Mouse (Mus musculus) liver, embryonic 13.5 days (tissue): Measurements from ENCODE around the gene Gm28042. TPM values are rescaled to one million over a fixed set of nuclear protein-coding genes. Genes with fewer than 3 reads are reported as not detected.

Experiments used
- ATAC-seq: fragments of 200-750 bp; cut with Nextera tagmentation; 2 replicates; pipeline ENCODE4 v1.8.0; 2017; ENCODE audit warnings: low read depth, mild to moderate bottlenecking, moderate number of reproducible peaks, moderate library complexity
- DNase-seq: peaks from one replicate; pipeline ENCODE4 v3.0.0; 2022
- H3K27ac ChIP-seq: fragments of 300-500 bp; sonication (generic); 2 replicates; pipeline ENCODE4 v1.5.1; 2015; ENCODE audit warnings: moderate library complexity, mild to moderate bottlenecking, inconsistent platforms
- H3K27me3 ChIP-seq: fragments of 300-500 bp; sonication (generic); 2 replicates; pipeline ENCODE4 v1.6.1; 2015; ENCODE audit warnings: mild to moderate bottlenecking, inconsistent platforms
- H3K36me3 ChIP-seq: fragments of 300-500 bp; sonication (generic); 2 replicates; pipeline ENCODE4 v1.6.1; 2015; ENCODE audit warnings: mild to moderate bottlenecking, inconsistent platforms
- H3K4me1 ChIP-seq: fragments of 300-500 bp; sonication (generic); replicated peaks from 2 replicates; pipeline ENCODE4 v1.6.1; 2015; ENCODE audit warnings: inconsistent platforms
- H3K4me2 ChIP-seq: fragments of 300-500 bp; sonication (generic); 2 replicates; pipeline ENCODE4 v1.6.1; 2015; ENCODE audit warnings: inconsistent platforms, mild to moderate bottlenecking, moderate library complexity
- H3K4me3 ChIP-seq: fragments of 300-500 bp; sonication (generic); replicated peaks from 2 replicates; pipeline ENCODE4 v1.5.1; 2015; ENCODE audit warnings: mild to moderate bottlenecking, inconsistent platforms
- H3K9ac ChIP-seq: fragments of 300-500 bp; sonication (generic); 2 replicates; pipeline ENCODE4 v1.6.1; 2015; ENCODE audit warnings: mild to moderate bottlenecking, inconsistent platforms
- H3K9me3 ChIP-seq: fragments of 300-500 bp; sonication (generic); replicated peaks from 2 replicates; pipeline ENCODE4 v1.6.1; 2016; ENCODE audit warnings: inconsistent platforms
- WGBS: fragments of 180-500 bp; shearing (Covaris S2); methylation state at CpG from one replicate; pipeline ENCODE4 v1.1.7; 2015; ENCODE audit not compliant: insufficient replicate concordance; 5-methylcytosine and 5-hydroxymethylcytosine counted together
- polyA plus RNA-seq: library from polyadenylated mRNA; unstranded; fragments of >200 nt; fragmentation: Nextera tagmentation; extraction: Ambion mirVana; gene quantifications from 2 replicates; pipeline ENCODE4 v1.2.1, GENCODE M21; 2015

The Gm28042 gene
- polyA plus RNA-seq, 1 experiment from 2014 or later = 0.35 TPM

DNA sequence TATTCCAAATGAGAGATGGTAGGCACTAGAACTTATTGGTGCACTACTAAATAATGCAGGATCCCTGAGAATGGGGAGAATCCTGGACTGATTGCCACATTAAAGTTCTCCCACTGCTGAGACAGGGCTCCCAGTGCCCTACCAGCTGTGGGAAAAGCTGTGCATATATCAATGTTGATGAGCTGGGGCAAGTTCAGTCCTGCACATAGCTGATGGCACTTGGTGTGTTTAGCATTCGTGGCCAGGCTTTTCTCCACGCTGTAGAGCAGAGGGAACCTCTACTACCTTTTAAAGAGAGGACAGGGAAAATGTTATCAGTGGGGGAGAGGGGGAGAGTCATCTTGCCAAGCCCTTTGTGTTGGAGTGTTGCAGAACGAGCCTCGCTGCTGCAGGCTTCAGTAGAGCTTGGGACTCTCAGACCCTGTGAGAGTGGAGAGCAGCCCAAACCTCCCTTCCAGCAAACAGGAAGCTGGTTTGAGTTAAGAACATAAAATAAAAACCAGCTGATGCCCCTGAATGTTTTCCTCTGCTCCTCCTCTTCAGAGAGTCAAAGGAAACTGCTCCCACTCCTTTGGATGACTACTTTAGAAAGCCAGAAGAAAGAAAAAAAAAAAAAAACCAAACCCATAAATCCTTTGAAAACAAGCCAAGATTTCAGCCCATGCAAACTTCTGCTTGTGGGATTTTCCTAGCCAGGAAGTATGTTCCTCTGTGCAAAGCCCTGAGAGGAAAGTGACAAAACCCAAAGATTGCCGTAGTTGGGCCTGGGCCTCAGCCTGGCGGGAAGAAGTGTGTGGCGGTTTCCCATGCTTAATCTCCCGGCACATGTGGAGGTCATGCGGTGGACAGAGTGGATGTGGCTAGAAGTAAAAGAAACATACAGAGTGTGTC is 31.7 kb upstream of the Gm28042 start:
- Histone ChIP-seq H3K4me1 (peaks cover 10% of the 10 kb centered on the region; the same call in 1 of the 2 replicates), H3K27me3 (no peaks in the 10 kb centered on the region), H3K9me3 (no peaks in the 10 kb centered on the region), H3K27ac (0 out of 2 replicates have a peak overlapping the region, but pooled peaks have one; percentile 21), H3K4me2 (no peak overlapping the region), H3K36me3 (no peaks in the 10 kb centered on the region), H3K9ac (no peak overlapping the region), H3K4me3 (no peak overlapping the region)
- no peak for ATAC-seq
- WGBS = 46% methylated on average over 9 of the region's 9 CpGs
- DNase-seq = no peak

DNA sequence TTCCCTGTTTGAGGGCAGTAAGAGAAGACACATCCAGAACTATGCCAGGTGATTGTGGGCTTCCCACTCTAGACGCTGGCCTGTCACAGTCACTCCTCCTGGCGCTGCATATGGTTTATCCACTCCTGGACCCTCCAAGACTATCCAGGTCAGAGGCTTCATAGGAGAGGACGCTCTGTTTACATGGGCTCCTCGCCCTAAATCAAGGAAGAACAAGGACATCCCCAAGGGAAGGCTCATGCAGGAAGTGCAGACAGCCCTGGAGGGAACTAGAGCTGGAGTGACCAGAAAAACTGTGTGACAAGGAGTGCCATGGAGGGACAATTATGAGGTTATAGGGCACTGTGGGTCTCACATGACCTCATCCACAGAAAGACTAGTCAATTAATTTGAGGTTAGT is 29.9 kb upstream of the Gm28042 start:
- H3K4me2 ChIP-seq = no peak overlapping the region
- 67% methylated on average over 4 of the region's 4 CpGs for WGBS
- DNase-seq (no peak), ATAC-seq (no peak)
- H3K4me3 ChIP-seq = no peak overlapping the region
- H3K27me3 ChIP-seq = no peaks in the 10 kb centered on the region
- no peak overlapping the region for H3K27ac ChIP-seq
- H3K4me1 ChIP-seq = peaks cover 18% of the 10 kb centered on the region
- H3K9ac ChIP-seq = no peak overlapping the region
- no peaks in the 10 kb centered on the region for H3K9me3 ChIP-seq
- H3K36me3 ChIP-seq = no peaks in the 10 kb centered on the region

DNA sequence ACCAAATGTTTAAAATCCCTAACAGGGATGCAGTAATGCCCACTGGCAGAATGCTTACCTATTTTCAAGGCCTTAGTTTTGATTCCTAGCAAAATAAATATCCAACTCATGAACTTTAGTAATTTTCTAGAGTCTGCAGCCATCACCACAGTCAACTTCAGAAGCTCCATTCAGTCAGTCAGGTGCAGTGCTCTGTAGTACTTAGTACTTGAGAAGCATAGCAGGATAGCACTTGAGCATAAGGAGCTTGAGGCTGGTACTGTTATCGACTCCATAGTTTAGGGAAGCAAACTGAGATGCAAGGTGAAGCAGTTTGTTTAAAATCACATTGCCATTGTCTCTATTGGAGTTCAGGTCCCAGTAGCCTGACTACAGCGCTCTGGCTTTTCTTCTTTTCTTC is 27.6 kb upstream of the Gm28042 start:
- no peak for DNase-seq
- Histone ChIP-seq H3K9ac (no peak overlapping the region), H3K4me2 (no peak overlapping the region), H3K27ac (no peak overlapping the region), H3K4me3 (no peak overlapping the region), H3K9me3 (no peaks in the 10 kb centered on the region), H3K27me3 (no peaks in the 10 kb centered on the region), H3K36me3 (no peaks in the 10 kb centered on the region), H3K4me1 (peaks cover 17% of the 10 kb centered on the region)
- no peak for ATAC-seq
- WGBS = 75% methylated on average over 2 of the region's 2 CpGs

DNA sequence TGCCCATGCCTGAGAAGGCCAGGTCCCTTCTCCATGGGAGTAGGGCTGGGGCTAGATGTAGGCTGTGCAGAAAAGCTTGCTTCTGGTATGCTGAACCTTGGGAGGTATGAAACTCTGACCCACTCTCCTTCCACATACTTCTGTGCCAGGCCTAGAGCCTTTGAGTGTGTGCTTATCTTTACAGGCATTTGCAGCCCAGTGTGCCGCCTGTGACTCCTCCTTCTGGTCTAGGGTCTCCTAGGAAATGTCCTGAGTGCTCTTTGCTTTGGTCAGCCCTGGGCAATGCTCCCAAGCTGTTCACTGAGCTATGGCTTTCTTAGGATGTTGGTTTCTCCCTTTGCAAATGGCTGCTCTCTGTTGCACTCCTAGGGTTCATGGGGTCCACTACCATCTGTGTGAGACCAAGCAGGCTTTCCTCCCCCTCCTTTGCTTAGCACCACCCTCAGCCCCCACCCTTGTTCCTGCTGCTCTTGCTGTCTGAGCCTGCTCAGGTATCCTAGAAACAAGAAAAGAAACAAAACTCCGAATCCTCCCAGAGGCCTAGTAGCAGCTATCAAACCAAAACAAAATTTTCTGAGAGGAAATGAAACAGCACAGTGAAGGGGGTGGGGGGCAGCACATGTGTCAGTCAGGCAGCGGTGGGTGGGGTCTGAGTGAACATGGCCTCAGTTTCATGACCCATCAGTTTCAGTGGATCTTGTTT is 26.3 kb upstream of the Gm28042 start:
- no peaks in the 10 kb centered on the region for H3K9me3 ChIP-seq
- no peak overlapping the region for H3K9ac ChIP-seq
- H3K4me1 ChIP-seq = peaks cover 9% of the 10 kb centered on the region
- ATAC-seq (0 out of 2 replicates have a peak, but pooled peaks have one; percentile 29), DNase-seq (no peak)
- no peak overlapping the region for H3K27ac ChIP-seq
- no peaks in the 10 kb centered on the region for H3K27me3 ChIP-seq
- no peak overlapping the region for H3K4me3 ChIP-seq
- H3K36me3 ChIP-seq = no peaks in the 10 kb centered on the region
- 35% methylated on average over 3 of the region's 3 CpGs for WGBS
- no peak overlapping the region for H3K4me2 ChIP-seq

DNA sequence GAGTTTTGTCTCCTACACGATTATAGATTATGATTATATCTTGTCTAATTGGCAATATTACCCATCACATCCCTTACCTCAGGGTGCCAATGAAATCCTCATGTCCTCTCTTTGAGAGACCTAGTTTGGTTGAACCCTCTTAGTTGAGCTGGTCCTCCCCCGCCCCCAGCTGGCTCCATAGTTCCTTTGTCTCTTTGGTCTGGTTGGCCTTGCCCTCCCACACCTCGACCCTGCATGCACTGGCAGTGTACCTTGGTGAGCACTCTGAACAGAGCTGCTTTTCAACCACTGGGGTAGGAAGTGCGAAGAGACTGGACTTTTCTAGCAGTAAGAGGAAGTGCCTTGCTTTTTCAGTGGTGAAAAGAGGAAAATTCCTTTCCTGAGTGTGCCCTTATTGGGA is 25.3 kb upstream of the Gm28042 start:
- peaks cover 9% of the 10 kb centered on the region for H3K4me1 ChIP-seq
- no peak overlapping the region for H3K9ac ChIP-seq
- H3K27ac ChIP-seq = no peak overlapping the region
- no peak for DNase-seq
- H3K36me3 ChIP-seq = no peaks in the 10 kb centered on the region
- H3K9me3 ChIP-seq = no peaks in the 10 kb centered on the region
- no peaks in the 10 kb centered on the region for H3K27me3 ChIP-seq
- WGBS = 48% methylated on average over 4 of the region's 4 CpGs
- ATAC-seq = no peak
- no peak overlapping the region for H3K4me2 ChIP-seq
- no peak overlapping the region for H3K4me3 ChIP-seq

DNA sequence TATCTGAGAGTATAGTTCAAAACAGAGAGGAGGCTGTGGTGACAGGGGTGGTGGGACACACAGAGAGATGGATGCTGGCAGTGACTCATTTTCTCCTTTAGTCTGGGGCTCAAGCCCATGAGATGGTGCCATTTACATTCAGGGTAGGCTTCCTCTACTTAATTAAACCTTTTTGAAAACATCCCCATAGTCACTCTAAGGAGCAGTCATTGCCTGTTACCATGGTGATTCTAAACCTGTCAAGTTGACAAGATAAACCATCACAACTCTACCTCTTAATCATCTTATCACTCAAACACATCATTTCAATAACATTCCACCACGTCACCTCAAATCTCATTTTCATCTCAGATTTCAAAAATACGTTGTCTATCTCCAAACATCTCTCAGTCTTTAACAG is 23.3 kb upstream of the Gm28042 start:
- Histone ChIP-seq H3K4me3 (no peak overlapping the region), H3K27ac (no peak overlapping the region), H3K9me3 (no peaks in the 10 kb centered on the region), H3K9ac (no peak overlapping the region), H3K36me3 (no peaks in the 10 kb centered on the region), H3K4me1 (peaks cover 9% of the 10 kb centered on the region), H3K27me3 (no peaks in the 10 kb centered on the region), H3K4me2 (no peak overlapping the region)
- DNase-seq (no peak), ATAC-seq (no peak)
- WGBS = 57% methylated on average over 2 of the region's 2 CpGs

DNA sequence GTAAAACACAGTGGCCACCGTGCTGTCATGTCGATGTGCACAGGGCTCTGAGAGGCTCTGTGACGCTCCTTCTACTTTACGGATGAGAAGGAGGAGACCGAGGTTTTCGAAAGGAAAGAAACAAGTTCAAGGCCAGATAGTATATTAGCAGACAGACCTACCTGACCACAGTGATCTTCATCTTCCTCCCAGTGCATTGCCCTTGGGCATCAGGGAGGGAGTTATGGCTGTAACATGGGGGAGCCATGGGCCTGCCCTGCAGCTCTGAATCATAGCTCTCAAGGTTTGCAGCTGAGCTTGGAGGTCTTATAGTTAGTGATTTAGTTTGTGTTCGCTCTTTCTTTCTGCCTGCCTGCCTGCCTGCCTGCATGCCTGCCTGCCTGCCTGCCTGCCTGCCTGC is 20.6 kb upstream of the Gm28042 start:
- no peak for DNase-seq
- H3K9me3 ChIP-seq = no peaks in the 10 kb centered on the region
- no peak overlapping the region for H3K27ac ChIP-seq
- H3K4me3 ChIP-seq = no peak overlapping the region
- no peaks in the 10 kb centered on the region for H3K36me3 ChIP-seq
- no peaks in the 10 kb centered on the region for H3K4me1 ChIP-seq
- no peak for ATAC-seq
- H3K4me2 ChIP-seq = no peak overlapping the region
- no peak overlapping the region for H3K9ac ChIP-seq
- 92% methylated on average over 7 of the region's 7 CpGs for WGBS
- H3K27me3 ChIP-seq = no peaks in the 10 kb centered on the region

DNA sequence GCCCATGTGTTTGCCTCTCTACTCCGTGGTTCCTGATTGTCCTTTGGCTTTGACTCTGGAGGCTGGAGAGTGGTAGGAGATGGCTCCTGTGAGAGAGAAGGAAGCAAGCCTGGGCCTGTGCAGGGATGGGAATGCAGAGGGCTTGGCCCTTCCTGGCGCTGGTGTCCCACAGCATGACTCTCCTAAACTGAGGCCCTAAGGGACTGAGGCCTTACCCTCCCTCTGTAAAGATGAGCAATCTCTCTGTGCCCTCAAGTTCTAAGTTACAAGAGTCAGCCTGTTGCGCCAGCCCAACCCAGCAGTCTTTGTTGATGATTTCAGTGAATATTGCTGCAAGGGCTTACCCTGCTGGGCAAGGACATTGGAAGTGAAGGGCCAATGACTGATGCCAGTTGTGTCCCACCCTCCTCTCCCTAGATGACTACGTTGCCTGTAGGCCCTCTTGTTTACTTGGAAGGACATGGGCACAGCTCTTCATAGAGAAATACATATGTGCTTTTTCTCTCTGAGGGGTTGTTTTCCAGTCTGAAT is 19.5 kb upstream of the Gm28042 start:
- Histone ChIP-seq H3K4me3 (no peak overlapping the region), H3K27ac (no peak overlapping the region), H3K27me3 (no peaks in the 10 kb centered on the region), H3K9ac (no peak overlapping the region), H3K4me2 (no peak overlapping the region), H3K4me1 (peaks cover 3% of the 10 kb centered on the region), H3K9me3 (no peaks in the 10 kb centered on the region), H3K36me3 (no peaks in the 10 kb centered on the region)
- DNase-seq (no peak), ATAC-seq (no peak)
- 76% methylated on average over 4 of the region's 4 CpGs for WGBS

DNA sequence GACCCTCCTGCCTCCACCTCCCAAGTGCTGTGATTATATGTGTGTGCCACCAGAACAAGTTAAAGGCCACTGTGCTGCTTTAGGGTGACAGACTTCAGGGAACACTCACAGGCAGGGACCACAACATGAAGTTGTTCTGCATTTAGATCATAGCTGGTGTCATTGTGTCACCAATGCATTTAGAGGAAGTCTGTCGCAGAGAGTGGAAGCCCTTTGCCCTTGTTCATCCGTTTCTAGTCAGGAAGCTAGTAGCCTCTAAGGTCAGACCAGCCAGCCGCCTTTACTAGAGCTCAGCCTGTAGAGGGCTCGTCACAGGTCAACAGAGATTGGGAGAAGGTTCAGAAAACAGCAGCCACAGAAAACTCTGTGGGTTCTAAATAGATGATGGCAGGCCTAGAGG is 18.6 kb upstream of the Gm28042 start:
- 17% methylated on average over 4 of the region's 4 CpGs for WGBS
- Histone ChIP-seq H3K4me3 (no peak overlapping the region), H3K27ac (no peak overlapping the region), H3K36me3 (no peaks in the 10 kb centered on the region), H3K4me1 (peaks cover 12% of the 10 kb centered on the region), H3K9me3 (no peaks in the 10 kb centered on the region), H3K9ac (no peak overlapping the region), H3K27me3 (no peaks in the 10 kb centered on the region), H3K4me2 (no peak overlapping the region)
- DNase-seq = no peak
- no peak for ATAC-seq

DNA sequence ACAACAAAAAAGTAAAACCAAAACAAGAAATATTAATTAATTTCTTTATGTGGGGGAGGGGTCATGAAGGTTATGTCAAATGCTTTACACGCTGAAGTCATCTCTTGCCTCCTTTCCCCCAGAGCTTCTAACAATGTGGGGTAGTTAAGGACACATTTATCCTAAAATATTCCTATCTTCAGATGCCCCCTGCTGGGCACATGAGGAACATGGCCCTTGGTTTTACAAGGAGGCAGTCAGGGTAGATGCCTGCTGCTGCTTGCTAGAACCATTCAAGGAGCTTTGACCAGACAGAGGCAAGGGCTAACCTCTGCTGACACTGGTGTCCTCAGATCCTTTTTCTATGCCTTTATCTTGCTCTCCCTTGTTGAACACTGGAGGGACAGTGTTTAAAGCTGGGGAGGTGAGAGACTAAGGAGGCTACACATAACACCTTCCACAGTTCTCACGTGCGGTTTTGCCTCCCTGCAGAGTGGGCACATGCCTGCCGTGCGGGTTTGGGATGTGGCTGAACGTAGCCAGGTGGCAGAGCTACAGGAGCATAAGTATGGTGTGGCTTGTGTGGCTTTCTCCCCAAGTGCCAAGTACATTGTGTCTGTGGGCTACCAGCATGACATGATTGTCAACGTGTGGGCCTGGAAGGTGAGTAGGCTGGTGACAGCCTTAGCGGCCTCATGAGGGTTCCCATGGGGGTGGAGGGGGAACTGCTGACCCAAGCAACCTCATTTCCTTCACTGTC is 15.7 kb upstream of the Gm28042 start:
- Histone ChIP-seq H3K27ac (no peak overlapping the region), H3K27me3 (no peaks in the 10 kb centered on the region), H3K4me1 (peaks cover 36% of the 10 kb centered on the region), H3K9ac (no peak overlapping the region), H3K36me3 (no peaks in the 10 kb centered on the region), H3K9me3 (no peaks in the 10 kb centered on the region), H3K4me3 (no peak overlapping the region), H3K4me2 (no peak overlapping the region)
- DNase-seq (no peak), ATAC-seq (no peak)
- WGBS = 72% methylated on average over 8 of the region's 8 CpGs

DNA sequence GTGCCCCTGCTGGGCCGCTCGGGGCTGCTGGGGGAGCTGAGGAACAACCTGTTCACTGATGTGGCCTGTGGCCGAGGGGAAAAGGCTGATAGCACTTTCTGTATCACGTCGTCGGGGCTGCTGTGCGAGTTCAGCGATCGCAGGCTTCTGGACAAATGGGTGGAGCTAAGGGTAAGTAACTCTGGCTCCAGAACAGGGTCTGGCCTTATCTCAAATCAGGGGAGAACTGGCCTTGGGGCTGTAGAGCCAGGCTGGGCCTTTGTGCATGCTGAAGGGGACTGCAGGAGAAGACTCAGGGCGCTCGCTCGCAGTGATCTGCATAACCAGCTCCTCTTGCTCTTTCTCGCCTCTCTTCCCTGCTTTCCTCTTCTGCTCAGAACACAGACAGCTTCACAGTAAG is 14.4 kb upstream of the Gm28042 start:
- Histone ChIP-seq H3K36me3 (0 out of 2 replicates have a peak, but pooled peaks cover 4% of the 10 kb centered on the region), H3K4me3 (no peak overlapping the region), H3K9me3 (no peaks in the 10 kb centered on the region), H3K27me3 (no peaks in the 10 kb centered on the region), H3K4me2 (no peak overlapping the region), H3K4me1 (peaks cover 42% of the 10 kb centered on the region), H3K27ac (no peak overlapping the region), H3K9ac (no peak overlapping the region)
- DNase-seq (no peak), ATAC-seq (no peak)
- 52% methylated on average over 13 of the region's 13 CpGs for WGBS
